In genomic region chr16:59529570-59529969, GRCm38 (mm10) we compare ENCODE assay signal across 23 mouse cellular contexts. TPM values are rescaled to one million over a fixed set of nuclear protein-coding genes. Genes with fewer than 3 reads are reported as not detected.
DNase-seq lines count a peak whose midpoint lies in the region; ATAC-seq and TF ChIP-seq lines count a peak whose summit lies in the region.
"Had no signal": no experiment of that assay in that cellular context is flagged by ENCODE, and none has a peak within 500 bp of the region (broad histone marks: within the 10 kb centered on the region; RNA-seq: fewer than 3 reads in every experiment).

No protein-coding gene starts in this region.

- no peaks in the 10 kb centered on the region for H3K27me3 ChIP-seq in liver, postnatal 0 days (ENCODE audit: insufficient read depth, low read length)
- no peaks in the 10 kb centered on the region for H3K27me3 ChIP-seq in liver, embryonic 12.5 days (replicated peaks)
- no peaks in the 10 kb centered on the region for H3K27me3 ChIP-seq in CH12.LX (replicated peaks)
- no peaks in the 10 kb centered on the region for H3K27me3 ChIP-seq in heart, embryonic 10.5 days (ENCODE audit: insufficient read depth, poor library complexity, severe bottlenecking)
- H3K27me3 ChIP-seq: heart, embryonic 15.5 days; hindbrain, embryonic 13.5 days; intestine, embryonic 15.5 days had no signal

- H3K36me3 ChIP-seq in liver, postnatal 0 days (replicated peaks; ENCODE audit: insufficient read depth, low read length), result no peaks in the 10 kb centered on the region
- no peaks in the 10 kb centered on the region for H3K36me3 ChIP-seq in liver, embryonic 12.5 days
- no peaks in the 10 kb centered on the region for H3K36me3 ChIP-seq in CH12.LX (replicated peaks in 1 of 2; ENCODE audit: control insufficient read depth in 1 of 2, insufficient read depth in 1 of 2, low read length in 1 of 2)
- peaks cover 55% of the 10 kb centered on the region for H3K36me3 ChIP-seq in heart, embryonic 10.5 days
- H3K36me3 ChIP-seq: G1E; intestine, embryonic 15.5 days had no signal

- H3K27ac ChIP-seq in liver, postnatal 0 days (ENCODE audit: low read depth), result no peak overlapping the region
- H3K27ac ChIP-seq in liver, embryonic 12.5 days, result no peak overlapping the region
- H3K27ac ChIP-seq in CH12.LX (ENCODE audit: insufficient read depth, low read depth), result no peak overlapping the region
- no peak overlapping the region for H3K27ac ChIP-seq in heart, embryonic 10.5 days
- H3K27ac ChIP-seq: embryonic facial prominence, embryonic 10.5 days; heart, embryonic 15.5 days; hindbrain, embryonic 13.5 days; hindbrain, postnatal 0 days; intestine, embryonic 15.5 days had no signal

- ATAC-seq in liver, postnatal 0 days, result peak; percentile 55
- ATAC-seq in liver, embryonic 12.5 days, result no peak
- ATAC-seq: CD4-positive, CD25-positive, alpha-beta regulatory T cell, adult 4 months; forebrain, embryonic 14.5 days; hindbrain, postnatal 0 days; intestine, embryonic 15.5 days had no signal

- no peaks in the 10 kb centered on the region for H3K9me3 ChIP-seq in liver, postnatal 0 days (ENCODE audit: low read length)
- H3K9me3 ChIP-seq in liver, embryonic 12.5 days (replicated peaks), result no peaks in the 10 kb centered on the region
- H3K9me3 ChIP-seq in CH12.LX (replicated peaks; ENCODE audit: low read length), result no peaks in the 10 kb centered on the region
- no peaks in the 10 kb centered on the region for H3K9me3 ChIP-seq in heart, embryonic 10.5 days
- H3K9me3 ChIP-seq: embryonic facial prominence, embryonic 10.5 days; G1E; heart, embryonic 15.5 days; hindbrain, embryonic 13.5 days; intestine, embryonic 15.5 days had no signal

- no peak overlapping the region for H3K9ac ChIP-seq in liver, postnatal 0 days (replicated peaks)
- no peak overlapping the region for H3K9ac ChIP-seq in liver, embryonic 12.5 days
- no peak overlapping the region for H3K9ac ChIP-seq in CH12.LX (ENCODE audit: insufficient read depth, low read depth)
- H3K9ac ChIP-seq: heart, embryonic 15.5 days; hindbrain, embryonic 13.5 days; intestine, embryonic 15.5 days had no signal

- no peak for TF ChIP-seq RAD21 in CH12.LX (IDR thresholded peaks at IDR 0.05; ENCODE audit: low read depth, low read length)

- peak; percentile 22 for DNase-seq in adrenal gland, postnatal 14 days
- no peak for DNase-seq in adrenal gland, postnatal 10 days
- no peak for DNase-seq in liver, postnatal 0 days
- DNase-seq in CH12.LX (ENCODE audit: extremely low read depth) (no peak), R1 (ENCODE audit: low read depth, low spot score) (peak; percentile 31)
- DNase-seq in layer of hippocampus, adult 9-10 months (ENCODE audit: low spot score), result no peak
- DNase-seq in heart, embryonic 10.5 days (ENCODE audit: low spot score), result no peak
- DNase-seq: B cell, adult 2 months; cerebellum, adult 18-20 months; cerebellum, adult 9-11 months; heart, adult 18-20 months; heart, postnatal 14 days; kidney, adult 2 months had no signal

- no peak for TF ChIP-seq CTCF in liver, postnatal 0 days (IDR thresholded peaks at IDR 0.05; ENCODE audit: low read depth)
- TF ChIP-seq CTCF in CH12.LX (conservative IDR thresholded peaks at IDR 0.05 in 1 of 2, IDR thresholded peaks at IDR 0.05 in 1 of 2; ENCODE audit: low read depth in 2 of 2, low read length in 2 of 2), result no peak

- H3K4me2 ChIP-seq in liver, postnatal 0 days (ENCODE audit: low read depth, low read length), result no peak overlapping the region
- H3K4me2 ChIP-seq in liver, embryonic 12.5 days, result no peak overlapping the region
- no peak overlapping the region for H3K4me2 ChIP-seq in CH12.LX (ENCODE audit: insufficient read depth, low read depth, poor library complexity, severe bottlenecking)
- H3K4me2 ChIP-seq: heart, embryonic 11.5 days; heart, embryonic 15.5 days; hindbrain, embryonic 13.5 days; intestine, embryonic 15.5 days had no signal

- no peak for TF ChIP-seq EP300 in liver, postnatal 0 days (IDR thresholded peaks at IDR 0.05; ENCODE audit: low read depth)
- no peak for TF ChIP-seq EP300 in CH12.LX (IDR thresholded peaks at IDR 0.05; ENCODE audit: low read length)

- 76% methylated on average over 13 of the region's 13 CpGs for WGBS in liver, postnatal 0 days (ENCODE audit: insufficient replicate concordance)
- WGBS in liver, embryonic 12.5 days (ENCODE audit: insufficient replicate concordance), result 77% methylated on average over 13 of the region's 13 CpGs
- 84% methylated on average over 13 of the region's 13 CpGs for WGBS in heart, embryonic 10.5 days

- no peaks in the 10 kb centered on the region for H3K79me2 ChIP-seq in CH12.LX (replicated peaks; ENCODE audit: control insufficient read depth, extremely low read depth, insufficient read depth, poor library complexity, severe bottlenecking)

- peaks cover 3% of the 10 kb centered on the region for H3K4me1 ChIP-seq in liver, postnatal 0 days (ENCODE audit: insufficient read depth)
- H3K4me1 ChIP-seq in liver, embryonic 12.5 days, result no peaks in the 10 kb centered on the region
- peaks cover 12 to 40% of the 10 kb centered on the region in 2 experiments for H3K4me1 ChIP-seq in CH12.LX (ENCODE audit: control insufficient read depth in 1 of 2, insufficient read depth in 2 of 2)
- H3K4me1 ChIP-seq in heart, embryonic 10.5 days, result peaks cover 8% of the 10 kb centered on the region
- H3K4me1 ChIP-seq: hindbrain, embryonic 13.5 days; intestine, embryonic 15.5 days had no signal

- in situ Hi-C loops in CH12.LX (cut with MboI; ENCODE audit: low pct_ligation_motif_present, low pct_unique_long_range_greater_than_20kb, low sequenced_read_pairs), result no loop called here

- H3K4me3 ChIP-seq in liver, postnatal 0 days (ENCODE audit: low read depth, low read length), result no peak overlapping the region
- H3K4me3 ChIP-seq in liver, embryonic 12.5 days, result no peak overlapping the region
- no peak overlapping the region for H3K4me3 ChIP-seq in CH12.LX (replicated peaks in 1 of 3; ENCODE audit: low read depth in 2 of 3, low read length in 2 of 3, poor library complexity in 1 of 3)
- no peak overlapping the region for H3K4me3 ChIP-seq in heart, embryonic 10.5 days
- H3K4me3 ChIP-seq: embryonic facial prominence, embryonic 10.5 days; heart, embryonic 15.5 days; hindbrain, embryonic 13.5 days; intestine, embryonic 15.5 days had no signal

- no peak for TF ChIP-seq POLR2A in CH12.LX (IDR thresholded peaks at IDR 0.05; ENCODE audit: low read depth, low read length)

- dilution Hi-C loops in CH12.LX (cut with MboI; ENCODE audit: extremely low pct_ligation_motif_present, extremely low pct_unique_long_range_greater_than_20kb, low sequenced_read_pairs), result no loop called here

TF ChIP-seq in CH12.LX, 34 proteins besides CTCF, POLR2A, EP300 and RAD21:
- peak; percentile 31; the same call in 1 of the 2 replicates for TF ChIP-seq ETS1 (conservative IDR thresholded peaks at IDR 0.05; ENCODE audit: low read depth, low read length)
- TF ChIP-seq SMC3 (IDR thresholded peaks at IDR 0.05; ENCODE audit: low read depth, low read length), result no peak

RNA-seq across cellular contexts. Expression of gene Riox2, which starts 58.0 kb away (rescaled TPM):
- 21.2 and 25.8 TPM in 2 replicates for total RNA-seq in adrenal gland, postnatal 14 days (2021)
- 10 to 100 TPM; 17.6 to 25.0 TPM for total RNA-seq in adrenal gland, postnatal 10 days (2021)
- polyA plus RNA-seq in liver, postnatal 0 days (2015; fragmentation: Nextera tagmentation; extraction: Ambion mirVana), result 9.5 and 10.4 TPM in 2 replicates
- 28.8 and 29.7 TPM in 2 replicates for polyA plus RNA-seq in liver, embryonic 12.5 days (2016; fragmentation: Nextera tagmentation; extraction: Ambion mirVana)
- 53.6 and 59.0 TPM in 2 replicates for total RNA-seq in CH12.LX (2012; rRNA removed)
- total RNA-seq in CH12.LX (2014; rRNA removed), result 43.2 and 47.3 TPM in 2 replicates
- 90.7 and 102 TPM in 2 replicates for polyA plus RNA-seq in CH12.LX (2012; ENCODE audit: insufficient read length, low read depth)
- polyA plus RNA-seq in heart, embryonic 10.5 days (2016; fragmentation: Nextera tagmentation; extraction: Ambion mirVana), result 35.8 and 40.0 TPM in 2 replicates

Comparison
In these comparisons a context has a peak if more than half of its experiments do, and no peak if none do; other contexts are left out.
1. DNase-seq: peak in adrenal gland, postnatal 14 days (single experiment) and R1 (single experiment); none in adrenal gland, postnatal 10 days (single experiment), liver, postnatal 0 days (single experiment), CH12.LX (single experiment), layer of hippocampus, adult 9-10 months (single experiment) and heart, embryonic 10.5 days (single experiment).